Mouse (Mus musculus): ENCODE results near the gene Hist2h2bb.

GRCm38 (mm10) chr3:96264404-96264949 is 5.1 kb upstream of the Hist2h2bb start:
- TF ChIP-seq GATA1 (IDR thresholded peaks at IDR 0.05; ENCODE audit: borderline replicate concordance, low read length) (no peak), FLI1 (IDR thresholded peaks at IDR 0.05; ENCODE audit: low read length) (no peak)

All from megakaryocyte, embryonic 14.5 days (primary cell).